Mouse (Mus musculus): ENCODE data around the gene Setmar.

DNA sequence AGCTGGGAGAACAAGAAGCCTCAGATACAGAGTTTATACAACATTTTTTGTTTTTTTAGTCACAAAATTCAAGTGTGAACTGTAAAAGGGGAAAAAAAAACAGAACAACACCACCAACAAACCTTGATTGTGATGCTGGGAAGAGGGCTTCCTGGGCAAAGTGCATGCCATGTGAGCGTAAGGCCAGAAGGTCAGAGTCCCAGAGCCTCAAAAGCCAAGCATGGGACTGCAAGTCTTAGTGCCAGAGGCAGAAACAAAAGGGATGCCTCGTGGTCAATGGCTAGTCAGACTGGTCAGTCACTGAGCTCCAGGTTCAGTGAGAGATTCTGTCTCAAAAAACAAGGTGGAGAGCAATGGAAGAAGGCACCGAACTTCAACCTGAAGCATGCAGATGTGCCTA is 27.8 kb downstream of the Setmar start:
- TF ChIP-seq CTCF (IDR thresholded peaks at IDR 0.05; ENCODE audit: extremely low read depth, insufficient read length, insufficient replicate concordance, low read depth, low read length), result no peak
- TF ChIP-seq POLR2A (IDR thresholded peaks at IDR 0.05; ENCODE audit: low read depth, low read length), result no peak

All from small intestine, adult 2 months (tissue).